Mouse (Mus musculus): ENCODE results near the gene Tanc1. TPM values are rescaled to one million over a fixed set of nuclear protein-coding genes. Genes with fewer than 3 reads are reported as not detected.

Tanc1 gene
- polyA plus RNA-seq, 2 experiments = 1.1 to 1.3 TPM

DNA sequence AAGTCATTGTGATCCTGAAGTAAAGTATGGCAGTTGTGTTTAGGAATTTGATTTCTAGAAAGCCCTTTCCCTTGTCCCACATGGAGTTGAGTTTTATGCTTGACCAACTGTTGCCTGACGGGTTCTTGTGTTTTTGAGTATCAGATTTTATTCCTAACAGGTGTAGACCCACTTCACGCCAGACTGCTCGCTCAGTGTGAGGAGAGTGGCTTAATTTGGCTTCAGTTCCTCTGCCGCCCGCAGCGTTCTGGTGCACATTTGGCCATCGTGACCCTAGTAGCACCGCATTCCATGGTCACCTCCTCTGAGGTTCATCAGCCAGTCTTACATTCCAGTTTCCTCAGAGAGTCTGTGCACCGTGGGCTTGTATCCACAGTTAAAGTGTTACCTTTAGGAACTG lies 88.1 kb downstream of the Tanc1 start:
- Histone ChIP-seq H3K36me3 (replicated peaks; ENCODE audit: control insufficient read depth, insufficient read depth, low read depth) (no peaks in the 10 kb centered on the region), H3K27me3 (ENCODE audit: control insufficient read depth, insufficient read depth, low read length) (no peaks in the 10 kb centered on the region), H3K4me1 (replicated peaks; ENCODE audit: control insufficient read depth in 2 of 2, insufficient read depth in 2 of 2, low read length in 1 of 2) (peaks cover 0 to 2% of the 10 kb centered on the region in 2 experiments; a peak in 2 of 4 replicates), H3K4me2 (ENCODE audit: low read depth) (no peak overlapping the region), H3K27ac (no peak overlapping the region), H3K9ac (replicated peaks) (no peak overlapping the region), H3K4me3 (ENCODE audit: insufficient read depth in 1 of 2, low read depth in 2 of 2, low read length in 2 of 2) (no peak overlapping the region), H3K9me3 (ENCODE audit: control insufficient read depth, low read length) (no peaks in the 10 kb centered on the region)
- no peak for DNase-seq (ENCODE audit: low read depth in 3 of 3, low spot score in 3 of 3)
- TF ChIP-seq EP300 (IDR thresholded peaks at IDR 0.05; ENCODE audit: low read depth) (no peak), CTCF (IDR thresholded peaks at IDR 0.05; ENCODE audit: low read depth) (no peak)
- WGBS (ENCODE audit: insufficient replicate concordance) = 75% methylated on average over 9 of the region's 9 CpGs
- no peak for ATAC-seq (ENCODE audit: insufficient read depth)

DNA sequence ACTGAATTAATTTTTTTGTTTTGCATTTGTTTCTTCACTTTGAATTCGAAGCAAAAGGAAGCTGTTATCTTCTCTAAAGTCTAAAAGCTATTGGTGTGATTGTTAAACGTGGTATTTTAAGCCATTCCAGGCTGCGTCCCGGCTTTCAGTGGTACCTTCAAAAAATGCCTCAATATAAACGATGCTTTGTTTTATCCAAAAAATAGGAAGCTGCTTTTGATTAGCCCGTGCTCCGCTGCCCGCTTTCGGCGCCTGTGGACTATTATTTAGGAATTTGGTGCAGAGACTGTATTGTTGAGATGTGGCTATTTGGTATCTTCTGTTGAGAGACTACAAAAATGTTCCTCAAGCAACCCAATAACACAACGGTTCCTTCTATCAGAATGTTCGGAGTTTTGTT lies 93.4 kb downstream of the Tanc1 start:
- WGBS (ENCODE audit: insufficient replicate concordance) = 68% methylated on average over 12 of the region's 12 CpGs
- ATAC-seq (ENCODE audit: insufficient read depth) = no peak
- Histone ChIP-seq H3K27me3 (ENCODE audit: control insufficient read depth, insufficient read depth, low read length) (no peaks in the 10 kb centered on the region), H3K4me2 (ENCODE audit: low read depth) (no peak overlapping the region), H3K27ac (no peak overlapping the region), H3K36me3 (replicated peaks; ENCODE audit: control insufficient read depth, insufficient read depth, low read depth) (no peaks in the 10 kb centered on the region), H3K9me3 (ENCODE audit: control insufficient read depth, low read length) (no peaks in the 10 kb centered on the region), H3K4me3 (ENCODE audit: insufficient read depth in 1 of 2, low read depth in 2 of 2, low read length in 2 of 2) (no peak overlapping the region), H3K4me1 (replicated peaks; ENCODE audit: control insufficient read depth in 2 of 2, insufficient read depth in 2 of 2, low read length in 1 of 2) (no peaks in the 10 kb centered on the region), H3K9ac (replicated peaks) (no peak overlapping the region)
- no peak for DNase-seq (ENCODE audit: low read depth in 3 of 3, low spot score in 3 of 3)
- no peak for TF ChIP-seq CTCF (IDR thresholded peaks at IDR 0.05; ENCODE audit: low read depth)
- no peak for TF ChIP-seq EP300 (IDR thresholded peaks at IDR 0.05; ENCODE audit: low read depth)

DNA sequence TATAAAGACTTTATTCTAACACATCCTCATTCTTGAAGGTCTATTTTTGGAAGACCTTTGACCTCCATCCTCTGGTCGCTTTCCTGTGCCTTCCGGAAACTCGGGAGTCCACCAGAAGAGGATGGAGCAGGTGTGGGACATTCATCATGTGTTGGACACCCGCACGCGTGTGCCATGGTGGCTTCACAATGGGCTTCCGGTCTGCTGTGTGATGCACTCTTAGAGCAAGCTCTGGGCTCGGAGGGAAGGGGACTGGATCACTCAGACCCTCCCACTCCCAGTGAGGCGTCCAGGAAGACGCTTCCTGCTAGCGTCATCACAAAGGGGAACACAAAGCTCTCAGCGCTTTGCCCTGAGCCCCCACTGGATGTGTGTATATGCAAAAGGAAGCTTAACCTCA lies 95.0 kb downstream of the Tanc1 start:
- DNase-seq (ENCODE audit: low read depth in 3 of 3, low spot score in 3 of 3) = no peak
- H3K4me2 ChIP-seq (ENCODE audit: low read depth) = no peak overlapping the region
- no peaks in the 10 kb centered on the region for H3K36me3 ChIP-seq (replicated peaks; ENCODE audit: control insufficient read depth, insufficient read depth, low read depth)
- H3K4me3 ChIP-seq (ENCODE audit: insufficient read depth in 1 of 2, low read depth in 2 of 2, low read length in 2 of 2) = no peak overlapping the region
- no peak overlapping the region for H3K9ac ChIP-seq (replicated peaks)
- ATAC-seq (ENCODE audit: insufficient read depth) = no peak
- H3K27ac ChIP-seq = no peak overlapping the region
- no peaks in the 10 kb centered on the region for H3K9me3 ChIP-seq (ENCODE audit: control insufficient read depth, low read length)
- TF ChIP-seq EP300 (IDR thresholded peaks at IDR 0.05; ENCODE audit: low read depth) (no peak), CTCF (IDR thresholded peaks at IDR 0.05; ENCODE audit: low read depth) (no peak)
- no peaks in the 10 kb centered on the region for H3K4me1 ChIP-seq (replicated peaks; ENCODE audit: control insufficient read depth in 2 of 2, insufficient read depth in 2 of 2, low read length in 1 of 2)
- 42% methylated on average over 12 of the region's 12 CpGs for WGBS (ENCODE audit: insufficient replicate concordance)
- no peaks in the 10 kb centered on the region for H3K27me3 ChIP-seq (ENCODE audit: control insufficient read depth, insufficient read depth, low read length)

DNA sequence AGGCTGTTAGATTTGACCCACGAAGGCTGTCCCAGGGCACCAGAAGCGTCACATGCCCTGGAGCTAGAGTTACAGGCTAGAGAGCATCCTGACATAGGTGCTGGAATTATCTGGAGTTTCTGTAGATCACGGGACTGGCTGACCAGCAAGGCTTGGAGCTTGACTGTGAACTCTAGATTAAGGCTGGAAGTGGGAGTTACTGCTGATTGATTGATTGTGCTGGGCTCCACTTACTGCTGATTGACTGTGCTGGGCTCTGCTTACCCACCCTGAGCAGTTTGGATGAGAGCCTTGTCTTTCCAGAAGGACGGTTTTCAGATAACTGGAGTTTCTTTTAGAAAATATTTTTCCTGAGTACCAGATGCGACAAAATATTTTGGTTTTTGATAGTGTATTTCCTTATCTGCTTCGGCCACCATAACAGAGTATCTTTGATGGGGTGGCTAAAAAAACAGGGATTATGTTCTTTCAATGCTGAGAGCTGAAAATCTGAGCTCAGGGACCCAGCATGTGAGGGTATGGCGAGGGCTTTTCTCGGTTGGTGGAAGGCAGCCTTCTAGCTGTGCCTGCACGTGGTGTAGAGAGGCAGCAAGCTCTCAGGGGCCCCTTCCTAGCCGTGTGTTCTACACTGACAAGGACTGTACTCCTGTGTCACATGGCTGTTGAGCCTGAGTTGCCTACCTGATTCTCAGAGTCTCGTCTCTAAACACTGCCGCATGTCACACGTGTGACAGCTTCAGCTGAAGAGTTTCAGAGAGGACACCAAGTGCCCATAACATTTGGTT lies 96.3 kb downstream of the Tanc1 start:
- no peaks in the 10 kb centered on the region for H3K4me1 ChIP-seq (replicated peaks; ENCODE audit: control insufficient read depth in 2 of 2, insufficient read depth in 2 of 2, low read length in 1 of 2)
- WGBS (ENCODE audit: insufficient replicate concordance) = 53% methylated on average over 13 of the region's 13 CpGs
- ATAC-seq (ENCODE audit: insufficient read depth) = no peak
- H3K36me3 ChIP-seq (replicated peaks; ENCODE audit: control insufficient read depth, insufficient read depth, low read depth) = no peaks in the 10 kb centered on the region
- no peak for DNase-seq (ENCODE audit: low read depth in 3 of 3, low spot score in 3 of 3)
- no peaks in the 10 kb centered on the region for H3K9me3 ChIP-seq (ENCODE audit: control insufficient read depth, low read length)
- no peak overlapping the region for H3K27ac ChIP-seq
- H3K9ac ChIP-seq (replicated peaks) = no peak overlapping the region
- TF ChIP-seq CTCF (IDR thresholded peaks at IDR 0.05; ENCODE audit: low read depth) (no peak), EP300 (IDR thresholded peaks at IDR 0.05; ENCODE audit: low read depth) (no peak)
- H3K27me3 ChIP-seq (ENCODE audit: control insufficient read depth, insufficient read depth, low read length) = no peaks in the 10 kb centered on the region
- H3K4me2 ChIP-seq (ENCODE audit: low read depth) = no peak overlapping the region
- H3K4me3 ChIP-seq (ENCODE audit: insufficient read depth in 1 of 2, low read depth in 2 of 2, low read length in 2 of 2) = no peak overlapping the region

DNA sequence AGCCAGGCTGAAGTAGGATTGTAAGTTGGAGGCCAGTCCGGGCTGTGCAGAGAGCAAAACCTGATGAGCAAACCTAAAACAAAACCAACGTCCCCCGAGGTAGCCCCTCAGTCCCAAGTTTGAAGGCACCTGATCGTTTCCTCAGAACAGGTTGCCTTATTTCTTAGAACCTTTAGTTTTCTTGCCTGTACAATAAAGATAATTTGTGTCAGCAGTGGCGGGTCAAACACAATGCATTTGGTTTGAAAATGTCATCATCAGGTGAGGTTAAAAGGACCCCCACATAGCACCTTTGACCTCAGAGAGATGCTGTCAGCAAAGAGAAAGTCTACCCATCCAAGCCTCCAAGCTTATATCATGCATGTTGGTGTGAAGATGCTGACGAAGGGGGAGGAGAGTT lies 98.9 kb downstream of the Tanc1 start:
- Histone ChIP-seq H3K4me1 (replicated peaks; ENCODE audit: control insufficient read depth in 2 of 2, insufficient read depth in 2 of 2, low read length in 1 of 2) (no peaks in the 10 kb centered on the region), H3K4me3 (ENCODE audit: insufficient read depth in 1 of 2, low read depth in 2 of 2, low read length in 2 of 2) (no peak overlapping the region), H3K36me3 (replicated peaks; ENCODE audit: control insufficient read depth, insufficient read depth, low read depth) (no peaks in the 10 kb centered on the region), H3K27me3 (ENCODE audit: control insufficient read depth, insufficient read depth, low read length) (no peaks in the 10 kb centered on the region), H3K4me2 (ENCODE audit: low read depth) (no peak overlapping the region), H3K9ac (replicated peaks) (no peak overlapping the region), H3K27ac (no peak overlapping the region), H3K9me3 (ENCODE audit: control insufficient read depth, low read length) (no peaks in the 10 kb centered on the region)
- no peak for DNase-seq (ENCODE audit: low read depth in 3 of 3, low spot score in 3 of 3)
- WGBS (ENCODE audit: insufficient replicate concordance) = 68% methylated on average over 6 of the region's 6 CpGs
- ATAC-seq (ENCODE audit: insufficient read depth) = no peak
- no peak for TF ChIP-seq CTCF (IDR thresholded peaks at IDR 0.05; ENCODE audit: low read depth)
- no peak for TF ChIP-seq EP300 (IDR thresholded peaks at IDR 0.05; ENCODE audit: low read depth)
